Mouse (Mus musculus): ENCODE data around the gene Cdcp1.

- TF ChIP-seq CTCF (IDR thresholded peaks at IDR 0.05; ENCODE audit: extremely low read depth, insufficient read depth, insufficient read length, insufficient replicate concordance) (no peak), POLR2A (IDR thresholded peaks at IDR 0.05; ENCODE audit: low read depth, low read length) (no peak)
These were observed 22.6 kb upstream of the Cdcp1 start for GRCm38 (mm10) chr9:123238256-123239045.

All from spleen, adult 2 months (tissue).